Mouse (Mus musculus) thymus, postnatal 4 days (tissue): ENCODE measurements at regions not wholly inside any gene's neighbourhood (a gene's known extent, or its start where the extent isn't known, plus 50 kb on each side); places are given as distances from the start of the nearest gene placed in this dataset.
A peak's percentile ranks its signal among the peaks of the same experiment; 100 is the strongest.

Experiments
- DNase-seq: peaks from one replicate; pipeline ENCODE4 v3.0.0; 2021

GRCm38 (mm10) chr7:117269263-117269897 lies 111.4 kb upstream of the Xylt1 start:
- no peak for DNase-seq

- no peak for DNase-seq
Measured at GRCm38 (mm10) chr7:117278388-117278961, 102.3 kb upstream of the Xylt1 start.

GRCm38 (mm10) chr7:117282194-117282593 lies 98.6 kb upstream of the Xylt1 start:
- DNase-seq: no peak

GRCm38 (mm10) chr7:117285206-117285605 lies 95.6 kb upstream of the Xylt1 start:
- no peak for DNase-seq

GRCm38 (mm10) chr7:117285985-117286384 lies 94.8 kb upstream of the Xylt1 start:
- DNase-seq: no peak

GRCm38 (mm10) chr7:117303705-117304104 lies 77.1 kb upstream of the Xylt1 start:
- DNase-seq: no peak

- no peak for DNase-seq
Measured at GRCm38 (mm10) chr7:117310586-117311200, 70.1 kb upstream of the Xylt1 start.

- DNase-seq: no peak
Measured at GRCm38 (mm10) chr7:117311316-117311715, 69.5 kb upstream of the Xylt1 start.

GRCm38 (mm10) chr7:117316126-117316805 lies 64.5 kb upstream of the Xylt1 start:
- no peak for DNase-seq

- no peak for DNase-seq
Measured at GRCm38 (mm10) chr7:117317362-117317761, 63.4 kb upstream of the Xylt1 start.

- DNase-seq: peak; percentile 14
Measured at GRCm38 (mm10) chr7:117320552-117320951, 60.2 kb upstream of the Xylt1 start.
